Mouse (Mus musculus) small intestine, adult 10 weeks (tissue): ENCODE results near the gene Ehbp1. TPM values are rescaled to one million over a fixed set of nuclear protein-coding genes. Genes with fewer than 3 reads are reported as not detected.

Experiments
- polyA plus RNA-seq: library from polyadenylated mRNA; stranded (reverse); fragments of 350-450 nt; fragmentation: Illumina TruSeq; extraction: RNeasy Lipid Tissue Mini Kit (QIAGEN cat#74804); gene quantifications from one replicate; pipeline ENCODE4 v1.2.3, GENCODE M21; 2014; ENCODE audit warnings: low replicate concordance

Ehbp1 gene
- 29.4 TPM for polyA plus RNA-seq

GRCm38 (mm10) chr11:22342242-22343207 lies at the start of gene Ehbp1:
Gene Ehbp1 (minus strand): TSS chr11:22342292.

GRCm38 (mm10) chr11:22002783-22003340 lies 339.2 kb downstream of the Ehbp1 start, which contains the start of gene Otx1:
Gene Otx1 (minus strand): TSS chr11:22002897.

Other genes starting within 250 kb of the Ehbp1 start
- 1.3 TPM for gene Tmem17, start 169.8 kb upstream of the Ehbp1 start, polyA plus RNA-seq